Mouse (Mus musculus) forebrain, embryonic 15.5 days (tissue): Measurements from ENCODE around the gene Adamtsl5. TPM values are rescaled to one million over a fixed set of nuclear protein-coding genes. Genes with fewer than 3 reads are reported as not detected.

Experiments used
- ATAC-seq: fragments of 200-750 bp; cut with Nextera tagmentation; replicated peaks from 2 replicates; pipeline ENCODE4 v1.8.0; 2017; ENCODE audit warnings: mild to moderate bottlenecking, moderate TSS enrichment, moderate library complexity
- H3K27ac ChIP-seq: fragments of 300-500 bp; sonication (generic); replicated peaks from 2 replicates; pipeline ENCODE4 v1.5.1; 2015; ENCODE audit warnings: mild to moderate bottlenecking, inconsistent platforms
- H3K27me3 ChIP-seq: fragments of 300-500 bp; sonication (generic); 2 replicates; pipeline ENCODE4 v1.6.1; 2015; ENCODE audit warnings: inconsistent platforms
- H3K36me3 ChIP-seq: fragments of 300-500 bp; sonication (generic); 2 replicates; pipeline ENCODE4 v1.6.1; 2015; ENCODE audit warnings: mild to moderate bottlenecking, inconsistent platforms
- H3K4me1 ChIP-seq: fragments of 300-500 bp; sonication (generic); 2 replicates; pipeline ENCODE4 v1.6.1; 2015; ENCODE audit warnings: inconsistent platforms
- H3K4me2 ChIP-seq: fragments of 300-500 bp; sonication (generic); replicated peaks from 2 replicates; pipeline ENCODE4 v1.6.1; 2015; ENCODE audit warnings: mild to moderate bottlenecking, inconsistent platforms
- H3K4me3 ChIP-seq: fragments of 300-500 bp; sonication (generic); 2 replicates; pipeline ENCODE4 v1.5.1; 2015; ENCODE audit warnings: mild to moderate bottlenecking, inconsistent platforms
- H3K9ac ChIP-seq: fragments of 300-500 bp; sonication (generic); replicated peaks from 2 replicates; pipeline ENCODE4 v1.6.1; 2015; ENCODE audit warnings: mild to moderate bottlenecking, inconsistent platforms
- H3K9me3 ChIP-seq: fragments of 300-500 bp; sonication (generic); 2 replicates; pipeline ENCODE4 v1.6.1; 2016; ENCODE audit warnings: inconsistent platforms
- WGBS: fragments of 180-500 bp; shearing (Covaris S2); methylation state at CpG from one replicate; pipeline ENCODE4 v1.1.7; 2015; ENCODE audit warnings: mixed read lengths; 5-methylcytosine and 5-hydroxymethylcytosine counted together
- polyA plus RNA-seq: library from polyadenylated mRNA; unstranded; fragments of >200 nt; fragmentation: Nextera tagmentation; extraction: Ambion mirVana; gene quantifications from 2 replicates; pipeline ENCODE4 v1.2.1, GENCODE M21; 2015

Gene Adamtsl5
- polyA plus RNA-seq, 1 experiment from 2014 or later: 0.32 TPM

GRCm38 (mm10) chr10:80385811-80386734, 37.9 kb upstream of the Adamtsl5 start:
- peak overlapping the region; percentile 83 for H3K4me2 ChIP-seq
- peaks cover 40% of the 10 kb centered on the region for H3K4me1 ChIP-seq
- H3K36me3 ChIP-seq: peaks cover 36% of the 10 kb centered on the region
- peak overlapping the region; percentile 95 for H3K27ac ChIP-seq
- under 1% methylated on average over 34 of the region's 34 CpGs for WGBS
- H3K4me3 ChIP-seq: peak overlapping the region; percentile 81
- H3K9ac ChIP-seq: peak overlapping the region; percentile 97
- no peaks in the 10 kb centered on the region for H3K9me3 ChIP-seq
- peak; percentile 77 for ATAC-seq
- H3K27me3 ChIP-seq: no peaks in the 10 kb centered on the region

GRCm38 (mm10) chr10:80385310-80385709, 37.1 kb upstream of the Adamtsl5 start:
- Histone ChIP-seq H3K36me3 (peaks cover 36% of the 10 kb centered on the region), H3K27ac (peak overlapping the region; percentile 95), H3K27me3 (no peaks in the 10 kb centered on the region), H3K9me3 (no peaks in the 10 kb centered on the region), H3K4me3 (peak overlapping the region; percentile 81), H3K9ac (peak overlapping the region; percentile 97), H3K4me1 (peaks cover 43% of the 10 kb centered on the region), H3K4me2 (peak overlapping the region; percentile 83)
- ATAC-seq: peak; percentile 17; the same call in 1 of the 2 replicates
- 3% methylated on average over 7 of the region's 7 CpGs for WGBS

DNA sequence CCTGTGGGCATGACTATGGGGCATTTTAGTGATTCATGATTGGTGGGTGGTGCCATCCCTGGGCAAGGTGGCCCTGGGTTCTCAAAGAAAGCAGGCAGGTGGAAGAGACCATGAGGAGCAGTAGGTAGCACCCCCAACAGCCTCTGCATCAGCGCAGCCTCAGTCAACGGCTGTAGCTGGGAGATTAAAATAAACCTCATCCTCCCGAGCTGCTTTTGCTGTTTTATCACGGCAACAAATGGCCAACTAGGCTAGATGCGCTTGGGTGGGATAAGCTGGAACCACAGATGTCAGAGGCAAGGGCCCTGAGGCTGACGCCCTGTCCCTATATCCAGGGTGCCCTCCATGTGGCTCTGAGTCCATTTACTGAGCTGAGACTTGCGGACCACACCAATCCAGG, 36.5 kb upstream of the Adamtsl5 start:
- H3K4me3 ChIP-seq: peak overlapping the region; percentile 81
- 0 out of 2 replicates have a peak, but pooled peaks have one; percentile 0 for ATAC-seq
- peak overlapping the region; percentile 95 for H3K27ac ChIP-seq
- 56% methylated on average over 7 of the region's 7 CpGs for WGBS
- H3K9me3 ChIP-seq: no peaks in the 10 kb centered on the region
- peaks cover 37% of the 10 kb centered on the region for H3K36me3 ChIP-seq
- H3K4me2 ChIP-seq: peak overlapping the region; percentile 83
- peaks cover 43% of the 10 kb centered on the region for H3K4me1 ChIP-seq
- no peaks in the 10 kb centered on the region for H3K27me3 ChIP-seq
- peak overlapping the region; percentile 97 for H3K9ac ChIP-seq

- Histone ChIP-seq H3K36me3 (peaks cover 43% of the 10 kb centered on the region), H3K9ac (peak overlapping the region; percentile 97), H3K4me2 (peak overlapping the region; percentile 83), H3K27me3 (no peaks in the 10 kb centered on the region), H3K27ac (no peak overlapping the region; the same call in 1 of the 2 replicates), H3K9me3 (no peaks in the 10 kb centered on the region), H3K4me3 (peak overlapping the region; percentile 81), H3K4me1 (peaks cover 43% of the 10 kb centered on the region)
- ATAC-seq: no peak
- WGBS: 87% methylated on average over 4 of the region's 4 CpGs
Observed at GRCm38 (mm10) chr10:80384115-80384639, 36.0 kb upstream of the Adamtsl5 start.

GRCm38 (mm10) chr10:80383431-80383830, 35.2 kb upstream of the Adamtsl5 start:
- H3K9ac ChIP-seq: peak overlapping the region; percentile 97
- no peak for ATAC-seq
- no peak overlapping the region for H3K27ac ChIP-seq
- peaks cover 40% of the 10 kb centered on the region for H3K4me1 ChIP-seq
- no peaks in the 10 kb centered on the region for H3K27me3 ChIP-seq
- peak overlapping the region; percentile 81 for H3K4me3 ChIP-seq
- peak overlapping the region; percentile 83 for H3K4me2 ChIP-seq
- H3K36me3 ChIP-seq: peaks cover 43% of the 10 kb centered on the region
- no peaks in the 10 kb centered on the region for H3K9me3 ChIP-seq
- 58% methylated on average over 4 of the region's 4 CpGs for WGBS

GRCm38 (mm10) chr10:80382641-80383365, 34.6 kb upstream of the Adamtsl5 start:
- H3K4me1 ChIP-seq: peaks cover 33% of the 10 kb centered on the region
- peaks cover 43% of the 10 kb centered on the region for H3K36me3 ChIP-seq
- WGBS: 73% methylated on average over 7 of the region's 7 CpGs
- no peaks in the 10 kb centered on the region for H3K27me3 ChIP-seq
- ATAC-seq: no peak
- peak overlapping the region; percentile 81; the same call in 1 of the 2 replicates for H3K4me3 ChIP-seq
- H3K27ac ChIP-seq: no peak overlapping the region
- peak overlapping the region; percentile 83 for H3K4me2 ChIP-seq
- peak overlapping the region; percentile 97; the same call in 1 of the 2 replicates for H3K9ac ChIP-seq
- H3K9me3 ChIP-seq: no peaks in the 10 kb centered on the region

GRCm38 (mm10) chr10:80377716-80378115, 29.5 kb upstream of the Adamtsl5 start:
- H3K4me3 ChIP-seq: no peak overlapping the region
- H3K4me1 ChIP-seq: peaks cover 8% of the 10 kb centered on the region; the same call in 1 of the 2 replicates
- no peak overlapping the region for H3K4me2 ChIP-seq
- H3K27me3 ChIP-seq: no peaks in the 10 kb centered on the region
- H3K27ac ChIP-seq: no peak overlapping the region
- no peak for ATAC-seq
- no peaks in the 10 kb centered on the region for H3K9me3 ChIP-seq
- 49% methylated on average over 10 of the region's 10 CpGs for WGBS
- H3K36me3 ChIP-seq: peaks cover 33% of the 10 kb centered on the region
- no peak overlapping the region for H3K9ac ChIP-seq

DNA sequence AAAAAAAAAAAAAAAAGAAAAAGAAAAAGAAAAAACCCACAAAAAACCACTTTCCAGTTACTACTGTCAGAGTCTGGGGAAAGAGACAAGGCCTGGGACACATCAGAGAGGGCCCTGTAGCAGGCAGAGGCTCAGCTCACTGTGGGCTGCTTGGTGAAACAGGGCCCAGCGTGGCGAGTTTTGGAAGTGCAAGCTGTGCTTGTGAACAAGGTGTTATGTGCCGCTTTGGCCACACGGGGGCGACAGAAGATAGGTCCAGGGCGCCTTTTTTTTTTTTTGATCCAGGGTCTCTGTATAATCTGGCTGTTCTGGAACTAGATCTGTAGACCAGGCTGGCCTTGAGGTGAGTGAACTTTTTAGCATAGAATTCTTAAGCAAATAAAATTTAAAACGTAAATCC, 27.9 kb upstream of the Adamtsl5 start:
- H3K4me2 ChIP-seq: no peak overlapping the region
- 2% methylated on average over 7 of the region's 7 CpGs for WGBS

DNA sequence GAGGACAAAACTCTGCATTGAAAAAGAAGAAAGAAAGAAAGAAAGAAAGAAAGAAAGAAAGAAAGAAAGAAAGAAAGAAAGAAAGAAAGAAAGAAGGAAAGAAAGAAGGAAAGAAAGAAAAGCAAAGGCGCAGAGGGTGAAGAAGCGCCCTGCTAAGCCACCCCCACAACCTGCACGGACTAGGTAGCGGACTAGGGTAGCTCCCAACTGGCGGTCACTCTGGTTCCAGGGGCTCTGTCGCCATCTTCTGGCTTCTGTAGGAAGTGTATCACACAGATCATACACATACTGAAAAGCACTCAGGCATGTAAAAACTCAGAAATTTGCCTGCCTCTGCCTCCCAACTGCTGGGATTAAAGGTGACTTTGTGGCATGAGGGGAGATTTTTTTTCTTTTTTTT, 25.9 kb upstream of the Adamtsl5 start:
- no peaks in the 10 kb centered on the region for H3K36me3 ChIP-seq
- peaks cover 13% of the 10 kb centered on the region for H3K4me1 ChIP-seq
- ATAC-seq: no peak
- H3K27me3 ChIP-seq: no peaks in the 10 kb centered on the region
- no peak overlapping the region for H3K9ac ChIP-seq
- H3K4me2 ChIP-seq: no peak overlapping the region
- H3K27ac ChIP-seq: no peak overlapping the region
- 25% methylated on average over 6 of the region's 6 CpGs for WGBS
- no peaks in the 10 kb centered on the region for H3K9me3 ChIP-seq
- H3K4me3 ChIP-seq: no peak overlapping the region

More for the DNA sequence above, 27.9 kb upstream of the Adamtsl5 start:
- Histone ChIP-seq H3K9ac (no peak overlapping the region), H3K4me1 (peaks cover 14% of the 10 kb centered on the region), H3K27ac (no peak overlapping the region), H3K4me3 (no peak overlapping the region), H3K36me3 (peaks cover 18% of the 10 kb centered on the region), H3K27me3 (no peaks in the 10 kb centered on the region), H3K9me3 (no peaks in the 10 kb centered on the region)
- ATAC-seq: 0 out of 2 replicates have a peak, but pooled peaks have one; percentile 49

- no peak for ATAC-seq
- H3K9me3 ChIP-seq: no peaks in the 10 kb centered on the region
- no peak overlapping the region for H3K4me3 ChIP-seq
- no peaks in the 10 kb centered on the region for H3K27me3 ChIP-seq
- H3K4me2 ChIP-seq: no peak overlapping the region
- 89% methylated on average over 6 of the region's 6 CpGs for WGBS
- H3K36me3 ChIP-seq: no peaks in the 10 kb centered on the region
- H3K27ac ChIP-seq: no peak overlapping the region
- H3K4me1 ChIP-seq: peaks cover 13% of the 10 kb centered on the region
- no peak overlapping the region for H3K9ac ChIP-seq
Observed at GRCm38 (mm10) chr10:80372706-80373105, 24.5 kb upstream of the Adamtsl5 start.

GRCm38 (mm10) chr10:80371983-80372382, 23.8 kb upstream of the Adamtsl5 start:
- Histone ChIP-seq H3K27ac (peak overlapping the region; percentile 54), H3K36me3 (no peaks in the 10 kb centered on the region), H3K27me3 (no peaks in the 10 kb centered on the region), H3K9ac (0 out of 2 replicates have a peak overlapping the region, but pooled peaks have one; percentile 19), H3K9me3 (no peaks in the 10 kb centered on the region), H3K4me2 (peak overlapping the region; percentile 29), H3K4me1 (peaks cover 13% of the 10 kb centered on the region), H3K4me3 (0 out of 2 replicates have a peak overlapping the region, but pooled peaks have one; percentile 25)
- WGBS: 48% methylated on average over 9 of the region's 9 CpGs
- ATAC-seq: peak; percentile 7; the same call in 1 of the 2 replicates
